Mouse (Mus musculus) mammary gland, adult 2 months (tissue): ENCODE measurements around the gene Nxpe4. TPM values are rescaled to one million over a fixed set of nuclear protein-coding genes. Genes with fewer than 3 reads are reported as not detected.

ENCODE experiments used
- polyA plus RNA-seq: library from polyadenylated mRNA; depleted of rRNA; stranded (reverse); fragments of >200 nt; gene quantifications from 2 replicates; pipeline ENCODE4 v1.2.3, GENCODE M21; 2012; ENCODE audit warnings: low replicate concordance; rRNA removed

The Nxpe4 gene
- polyA plus RNA-seq: 1.4 and 4.0 TPM in 2 replicates

DNA sequence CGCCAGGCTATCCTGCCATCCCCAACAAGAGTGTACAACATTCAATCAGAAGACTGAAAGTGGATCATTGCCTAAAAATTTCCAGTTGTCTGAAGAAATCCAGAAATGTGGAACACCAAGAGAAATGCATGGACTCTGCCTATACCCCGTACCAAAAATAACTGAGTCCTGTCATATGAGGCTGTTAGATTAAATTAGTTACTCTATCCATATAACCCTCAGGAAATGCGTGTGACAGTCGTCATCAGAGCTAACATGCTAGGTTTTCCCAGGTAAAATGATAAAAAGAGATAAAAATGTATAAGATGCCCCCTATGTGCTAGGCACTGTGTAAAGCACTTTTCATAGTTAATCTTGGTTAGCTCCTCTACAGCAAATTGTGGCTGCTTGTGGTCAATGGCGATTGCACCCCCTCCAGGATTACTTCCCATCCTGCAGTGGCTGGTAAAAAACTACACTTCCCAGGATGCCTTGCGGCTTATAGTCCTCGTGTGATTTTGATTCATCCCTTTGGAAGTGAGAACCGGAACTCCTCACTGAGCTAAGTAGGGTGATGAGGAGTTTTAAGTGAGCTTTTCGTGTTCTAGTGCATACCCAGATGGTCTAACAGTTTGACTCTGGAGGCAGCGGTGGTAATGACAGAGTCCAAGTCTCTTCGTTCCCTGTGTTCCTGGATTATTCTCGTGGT lies at the start of gene Nxpe4:
Gene Nxpe4, plus strand, starts transcription at position 519 of the 688 bp plus-strand sequence.

DNA sequence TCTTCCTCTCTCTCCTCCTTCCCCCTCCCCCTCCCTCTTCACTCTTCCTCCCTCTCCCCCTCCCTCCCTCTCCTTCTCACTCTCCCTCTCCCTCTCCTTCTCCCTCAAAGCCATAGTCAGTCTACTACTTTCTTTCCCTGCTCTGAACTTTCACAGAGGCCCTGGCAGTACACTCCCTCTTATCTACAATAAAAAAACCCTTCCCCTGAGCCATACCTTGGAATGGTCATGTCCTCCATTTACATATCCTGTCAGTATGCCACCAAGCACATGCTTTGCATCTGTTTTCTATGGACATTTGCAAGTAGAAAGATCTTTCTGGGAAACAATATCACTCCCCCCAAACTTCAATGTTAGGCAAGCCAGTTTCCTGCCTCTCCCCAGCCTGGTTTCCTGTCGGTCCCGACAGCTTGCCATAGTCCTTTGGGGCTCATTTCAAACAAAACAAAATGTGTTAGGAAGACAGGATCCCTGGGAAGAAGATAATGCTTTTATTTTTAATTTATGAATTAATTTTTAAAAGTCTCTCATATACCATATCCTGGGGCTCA lies 191.4 kb downstream of the Nxpe4 start, which contains the start of gene Nxpe2:
Gene Nxpe2, minus strand, starts transcription at position 307 of the 551 bp plus-strand sequence.

Other genes with a start within 250 kb of the Nxpe4 start
- gene Nxpe2, start 191.4 kb downstream of the Nxpe4 start, polyA plus RNA-seq: 1.9 and 2.3 TPM in 2 replicates